Comparison of ENCODE assay signal across 15 mouse cellular contexts in the genomic region with DNA sequence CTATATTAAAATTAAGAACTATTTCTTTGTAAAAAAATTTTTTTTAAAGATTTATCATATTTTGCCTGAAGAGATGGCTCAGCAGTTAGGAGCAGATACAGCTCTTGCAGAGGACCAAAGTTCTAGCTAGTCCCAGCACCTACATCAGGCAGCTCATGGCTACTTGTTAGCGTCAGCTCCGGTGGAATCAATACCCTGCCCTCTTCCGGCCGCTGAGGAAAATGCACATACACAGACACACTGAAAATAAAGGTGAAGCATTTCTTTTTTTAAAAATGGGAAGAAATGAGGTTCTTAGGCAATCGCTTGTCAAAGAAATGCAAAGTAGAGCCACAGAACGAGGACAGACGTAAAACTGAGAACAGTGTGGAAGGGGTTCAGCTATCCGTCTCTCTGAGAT. TPM values are rescaled to one million over a fixed set of nuclear protein-coding genes. Genes with fewer than 3 reads are reported as not detected.
DNase-seq lines count a peak whose midpoint lies in the region; ATAC-seq and TF ChIP-seq lines count a peak whose summit lies in the region.
"Had no signal": no experiment of that assay in that cellular context is flagged by ENCODE, and none has a peak within 500 bp of the region (broad histone marks: within the 10 kb centered on the region; RNA-seq: fewer than 3 reads in every experiment).

No protein-coding gene starts in this region.

- no peak overlapping the region for H3K4me3 ChIP-seq in kidney, adult 2 months (ENCODE audit: insufficient read depth, low read depth, low read length)
- no peak overlapping the region for H3K4me3 ChIP-seq in kidney, embryonic 14.5 days (ENCODE audit: low read length)
- H3K4me3 ChIP-seq in lung, postnatal 0 days (ENCODE audit: low read depth, low read length): no peak overlapping the region
- no peak overlapping the region for H3K4me3 ChIP-seq in ES-Bruce4 (ENCODE audit: low read depth, low read length)
- H3K4me3 ChIP-seq: forebrain, embryonic 15.5 days; heart, embryonic 13.5 days; hindbrain, embryonic 10.5 days; intestine, embryonic 15.5 days; liver, embryonic 13.5 days had no signal

- no peaks in the 10 kb centered on the region for H3K9me3 ChIP-seq in kidney, embryonic 14.5 days (ENCODE audit: control insufficient read depth, low read length)
- no peaks in the 10 kb centered on the region for H3K9me3 ChIP-seq in lung, postnatal 0 days (ENCODE audit: low read length)
- no peaks in the 10 kb centered on the region for H3K9me3 ChIP-seq in ES-Bruce4 (replicated peaks; ENCODE audit: control insufficient read depth, insufficient read depth, low read length, poor library complexity, severe bottlenecking)
- H3K9me3 ChIP-seq: forebrain, embryonic 15.5 days; heart, embryonic 13.5 days; hindbrain, embryonic 10.5 days; intestine, embryonic 15.5 days; liver, embryonic 13.5 days had no signal

- TF ChIP-seq EP300 in lung, postnatal 0 days (IDR thresholded peaks at IDR 0.05): no peak
- no peak for TF ChIP-seq EP300 in ES-Bruce4 (IDR thresholded peaks at IDR 0.05; ENCODE audit: insufficient read depth, low read depth, low read length)

- H3K36me3 ChIP-seq in kidney, adult 2 months (ENCODE audit: control insufficient read depth, insufficient read depth, low read length): no peaks in the 10 kb centered on the region
- H3K36me3 ChIP-seq in kidney, embryonic 14.5 days (ENCODE audit: control insufficient read depth, insufficient read depth, low read length): peaks cover 4% of the 10 kb centered on the region; the same call in 1 of the 2 replicates
- no peaks in the 10 kb centered on the region for H3K36me3 ChIP-seq in lung, postnatal 0 days (ENCODE audit: insufficient read depth, low read length)
- H3K36me3 ChIP-seq in ES-Bruce4 (ENCODE audit: control insufficient read depth, insufficient read depth, low read length, poor library complexity, severe bottlenecking): 0 out of 2 replicates have a peak, but pooled peaks cover 4% of the 10 kb centered on the region
- H3K36me3 ChIP-seq: forebrain, embryonic 15.5 days; heart, embryonic 13.5 days; hindbrain, embryonic 10.5 days; intestine, embryonic 15.5 days; liver, embryonic 13.5 days had no signal

- peak; percentile 38 for TF ChIP-seq CTCF in kidney, adult 2 months (conservative IDR thresholded peaks at IDR 0.05; ENCODE audit: insufficient read depth, insufficient read length, low read depth, low read length)
- TF ChIP-seq CTCF in lung, postnatal 0 days (IDR thresholded peaks at IDR 0.05): peak; percentile 51
- TF ChIP-seq CTCF in ES-Bruce4 (IDR thresholded peaks at IDR 0.05; ENCODE audit: low read depth, low read length): peak; percentile 55

- no peak overlapping the region for H3K9ac ChIP-seq in kidney, embryonic 14.5 days (ENCODE audit: low read depth, low read length)
- H3K9ac ChIP-seq in lung, postnatal 0 days (replicated peaks; ENCODE audit: low read depth): no peak overlapping the region
- no peak overlapping the region for H3K9ac ChIP-seq in ES-Bruce4 (ENCODE audit: low read depth, poor library complexity, severe bottlenecking)
- H3K9ac ChIP-seq: forebrain, embryonic 15.5 days; heart, embryonic 13.5 days; intestine, embryonic 15.5 days; liver, embryonic 13.5 days had no signal

- 78% methylated on average over 8 of the region's 8 CpGs for WGBS in kidney, adult 2 months
- 85% methylated on average over 8 of the region's 8 CpGs for WGBS in kidney, embryonic 14.5 days
- WGBS in lung, postnatal 0 days: 76% methylated on average over 8 of the region's 8 CpGs

- H3K4me1 ChIP-seq in kidney, adult 2 months (ENCODE audit: control insufficient read depth, insufficient read depth, low read length): peaks cover 3% of the 10 kb centered on the region; the same call in 1 of the 2 replicates
- H3K4me1 ChIP-seq in kidney, embryonic 14.5 days (ENCODE audit: control insufficient read depth, insufficient read depth, low read length): 0 out of 2 replicates have a peak, but pooled peaks cover 4% of the 10 kb centered on the region
- H3K4me1 ChIP-seq in lung, postnatal 0 days (ENCODE audit: insufficient read depth, low read depth, low read length): no peaks in the 10 kb centered on the region
- H3K4me1 ChIP-seq in ES-Bruce4 (ENCODE audit: control insufficient read depth, insufficient read depth, low read length): peaks cover 14% of the 10 kb centered on the region
- H3K4me1 ChIP-seq: liver, embryonic 13.5 days had no signal

- no peak overlapping the region for H3K27ac ChIP-seq in kidney, adult 2 months (ENCODE audit: insufficient read depth, low read depth, low read length)
- H3K27ac ChIP-seq in kidney, embryonic 14.5 days (ENCODE audit: low read depth, low read length): no peak overlapping the region
- no peak overlapping the region for H3K27ac ChIP-seq in lung, postnatal 0 days (ENCODE audit: low read length)
- H3K27ac ChIP-seq in ES-Bruce4 (ENCODE audit: insufficient read depth, low read length): no peak overlapping the region
- H3K27ac ChIP-seq: forebrain, embryonic 15.5 days; heart, embryonic 13.5 days; hindbrain, embryonic 10.5 days; intestine, embryonic 15.5 days; liver, embryonic 13.5 days had no signal

- TF ChIP-seq POLR2A in kidney, adult 2 months (IDR thresholded peaks at IDR 0.05; ENCODE audit: low read depth, low read length): no peak
- no peak for TF ChIP-seq POLR2A in ES-Bruce4 (IDR thresholded peaks at IDR 0.05; ENCODE audit: insufficient read depth, low read length)

- no peak for DNase-seq in kidney, adult 2 months
- peak; percentile 23 for DNase-seq in lung, postnatal 0 days (ENCODE audit: low spot score)
- no peak for DNase-seq in lung, adult 18-20 months
- DNase-seq in ZHBTc4 (ENCODE audit: low read depth, low spot score): peak; percentile 74
- no peak for DNase-seq in layer of hippocampus, adult 8-10 months (ENCODE audit: low spot score in 2 of 2)
- DNase-seq: cerebellum, adult 11-12 months; gastrocnemius, postnatal 25 days; liver, embryonic 13.5 days; thymus, adult 18-20 months had no signal

- no peak for ATAC-seq in kidney, embryonic 14.5 days (ENCODE audit: low FRiP score, low TSS enrichment)
- ATAC-seq in lung, postnatal 0 days: no peak
- ATAC-seq: forebrain, embryonic 15.5 days; intestine, embryonic 15.5 days had no signal

- no peak overlapping the region for H3K4me2 ChIP-seq in kidney, embryonic 14.5 days (replicated peaks; ENCODE audit: low read depth, low read length)
- H3K4me2 ChIP-seq in lung, postnatal 0 days (replicated peaks; ENCODE audit: low read depth, low read length): no peak overlapping the region
- H3K4me2 ChIP-seq: forebrain, embryonic 15.5 days; heart, embryonic 13.5 days; intestine, embryonic 15.5 days; liver, embryonic 13.5 days had no signal

- no peaks in the 10 kb centered on the region for H3K27me3 ChIP-seq in kidney, adult 2 months (replicated peaks; ENCODE audit: control insufficient read depth, insufficient read depth, low read length)
- H3K27me3 ChIP-seq in kidney, embryonic 14.5 days (ENCODE audit: control insufficient read depth, insufficient read depth, low read length): no peaks in the 10 kb centered on the region
- H3K27me3 ChIP-seq in lung, postnatal 0 days (replicated peaks; ENCODE audit: insufficient read depth, low read length): no peaks in the 10 kb centered on the region
- H3K27me3 ChIP-seq in ES-Bruce4 (ENCODE audit: control insufficient read depth, insufficient read depth, low read length, poor library complexity, severe bottlenecking): no peaks in the 10 kb centered on the region
- H3K27me3 ChIP-seq: forebrain, embryonic 15.5 days; heart, embryonic 13.5 days; intestine, embryonic 15.5 days had no signal

RNA-seq across cellular contexts. Expression of a gene that starts 30.6 kb away (rescaled TPM):
- polyA plus RNA-seq in kidney, adult 2 months (2012; rRNA removed): 17.7 and 18.1 TPM in 2 replicates
- polyA plus RNA-seq in kidney, embryonic 14.5 days (2014; fragmentation: Nextera tagmentation; extraction: Ambion mirVana): 14.8 and 17.0 TPM in 2 replicates
- 4.7 and 6.1 TPM in 2 replicates for polyA plus RNA-seq in lung, postnatal 0 days (2015; fragmentation: Nextera tagmentation; extraction: Ambion mirVana)
- 30.6 and 34.8 TPM in 2 replicates for polyA plus RNA-seq in ES-Bruce4 (2011; ENCODE audit: insufficient read depth, insufficient read length, low read depth, missing spikeins)
- total RNA-seq in layer of hippocampus, adult 8-10 months (2022): 10 to 100 TPM; 67.3 to 86.5 (median 79.2) TPM

Comparison
In these comparisons a context has a peak if more than half of its experiments do, and no peak if none do; other contexts are left out.
1. DNase-seq: peak in lung, postnatal 0 days (single experiment) and ZHBTc4 (single experiment); none in kidney, adult 2 months (single experiment), lung, adult 18-20 months (0 of 2) and layer of hippocampus, adult 8-10 months (0 of 2).
2. Peak in every context shown above with its lines, with median percentiles within 50 percentile points of each other: CTCF ChIP-seq.